ENCODE assay signal across 23 mouse cellular contexts in the genomic region with DNA sequence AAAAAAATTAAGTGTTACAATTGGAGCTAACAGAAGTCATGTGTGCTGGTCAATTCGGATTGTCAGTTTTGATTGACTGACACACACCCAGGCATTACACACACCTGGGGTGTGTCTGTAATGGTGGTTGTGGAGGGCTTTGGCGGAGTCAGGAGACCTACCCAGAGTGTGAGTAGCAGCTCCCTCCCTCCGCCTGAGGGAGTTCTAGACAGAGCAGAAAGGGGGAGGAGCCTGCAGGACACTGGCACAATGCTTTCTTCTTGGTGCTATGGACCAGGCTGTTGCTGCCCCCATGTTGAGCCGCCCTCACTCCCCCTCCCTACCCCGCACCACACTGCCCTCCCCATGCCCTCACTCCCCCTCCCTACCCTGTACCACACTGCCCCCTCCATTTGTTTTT. TPM values are rescaled to one million over a fixed set of nuclear protein-coding genes. Genes with fewer than 3 reads are reported as not detected.
A peak's percentile ranks its signal among the peaks of the same experiment; 100 is the strongest.
DNase-seq lines count a peak whose midpoint lies in the region; ATAC-seq and TF ChIP-seq lines count a peak whose summit lies in the region.
"Had no signal": no experiment of that assay in that cellular context is flagged by ENCODE, and none has a peak within 500 bp of the region (broad histone marks: within the 10 kb centered on the region; RNA-seq: fewer than 3 reads in every experiment).

No protein-coding gene starts in this region.

- TF ChIP-seq CTCF in lung, embryonic 14.5 days (IDR thresholded peaks at IDR 0.05; ENCODE audit: low read depth): no peak

- H3K4me3 ChIP-seq in kidney, embryonic 15.5 days (replicated peaks): no peak overlapping the region
- no peak overlapping the region for H3K4me3 ChIP-seq in lung, embryonic 14.5 days (ENCODE audit: low read depth, low read length)
- H3K4me3 ChIP-seq: embryonic facial prominence, embryonic 10.5 days; embryonic facial prominence, embryonic 15.5 days; forebrain, embryonic 13.5 days; liver, embryonic 15.5 days; midbrain, embryonic 12.5 days; neural tube, embryonic 15.5 days had no signal

- no peak overlapping the region for H3K4me2 ChIP-seq in kidney, embryonic 15.5 days
- H3K4me2 ChIP-seq in lung, embryonic 14.5 days: no peak overlapping the region
- H3K4me2 ChIP-seq: embryonic facial prominence, embryonic 15.5 days; forebrain, embryonic 13.5 days; liver, embryonic 15.5 days; midbrain, embryonic 12.5 days; neural tube, embryonic 15.5 days had no signal

- H3K27ac ChIP-seq in kidney, embryonic 15.5 days: no peak overlapping the region
- no peak overlapping the region for H3K27ac ChIP-seq in lung, embryonic 14.5 days (ENCODE audit: low read depth)
- H3K27ac ChIP-seq: embryonic facial prominence, embryonic 10.5 days; embryonic facial prominence, embryonic 15.5 days; forebrain, embryonic 13.5 days; liver, embryonic 15.5 days; midbrain, embryonic 12.5 days; neural tube, embryonic 15.5 days had no signal

- peak; percentile 56; the same call in 1 of the 2 replicates for ATAC-seq in kidney, embryonic 15.5 days (replicated peaks; ENCODE audit: low FRiP score)
- ATAC-seq in lung, embryonic 14.5 days (ENCODE audit: insufficient read depth): peak; percentile 26; the same call in 1 of the 2 replicates
- ATAC-seq: forebrain, embryonic 13.5 days; hindbrain, embryonic 16.5 days had no signal

- H3K9me3 ChIP-seq in kidney, embryonic 15.5 days (replicated peaks): no peaks in the 10 kb centered on the region
- H3K9me3 ChIP-seq in lung, embryonic 14.5 days (ENCODE audit: low read depth, low read length): no peaks in the 10 kb centered on the region
- H3K9me3 ChIP-seq: embryonic facial prominence, embryonic 10.5 days; embryonic facial prominence, embryonic 15.5 days; forebrain, embryonic 13.5 days; liver, embryonic 15.5 days; midbrain, embryonic 12.5 days; neural tube, embryonic 15.5 days had no signal

- intact Hi-C loops in heart, postnatal 10 days (cut with DNase I): no loop called here

- no peak overlapping the region for H3K9ac ChIP-seq in kidney, embryonic 15.5 days
- no peak overlapping the region for H3K9ac ChIP-seq in lung, embryonic 14.5 days
- H3K9ac ChIP-seq: embryonic facial prominence, embryonic 15.5 days; forebrain, embryonic 13.5 days; liver, embryonic 15.5 days; midbrain, embryonic 12.5 days; neural tube, embryonic 15.5 days had no signal

- 57% methylated on average over 5 of the region's 5 CpGs for whole genome bisulfite sequencing in kidney, embryonic 15.5 days
- 57% methylated on average over 5 of the region's 5 CpGs for WGBS in lung, embryonic 14.5 days

- no peaks in the 10 kb centered on the region for H3K36me3 ChIP-seq in kidney, embryonic 15.5 days
- H3K36me3 ChIP-seq in lung, embryonic 14.5 days (ENCODE audit: insufficient read depth): no peaks in the 10 kb centered on the region
- H3K36me3 ChIP-seq: embryonic facial prominence, embryonic 10.5 days; embryonic facial prominence, embryonic 15.5 days; liver, embryonic 15.5 days; midbrain, embryonic 12.5 days; neural tube, embryonic 15.5 days had no signal

- DNase-seq in kidney, adult 11 months: no peak
- DNase-seq in lung, embryonic 14.5 days: no peak
- no peak for DNase-seq in lung, postnatal 10 days
- peak; percentile 27 for DNase-seq in retina, postnatal 1 day
- no peak for DNase-seq in retina, embryonic 14.5 days (ENCODE audit: low spot score)
- no peak for DNase-seq in heart, postnatal 10 days
- DNase-seq: adrenal gland, postnatal 10 days; B cell, adult 2 months; cerebellum, adult 9-10 months; cerebellum, postnatal 36 days; gastrocnemius, postnatal 14 days; kidney, adult 9 months; liver; right cerebral cortex, adult 18-20 months; thymus, postnatal 4 days had no signal

- 0 out of 2 replicates have a peak, but pooled peaks cover 2% of the 10 kb centered on the region for H3K4me1 ChIP-seq in kidney, embryonic 15.5 days
- H3K4me1 ChIP-seq in lung, embryonic 14.5 days (ENCODE audit: insufficient read depth): no peaks in the 10 kb centered on the region; the same call in 1 of the 2 replicates
- H3K4me1 ChIP-seq: embryonic facial prominence, embryonic 15.5 days; forebrain, embryonic 13.5 days; liver, embryonic 15.5 days; neural tube, embryonic 15.5 days had no signal

- no peaks in the 10 kb centered on the region for H3K27me3 ChIP-seq in kidney, embryonic 15.5 days
- no peaks in the 10 kb centered on the region for H3K27me3 ChIP-seq in lung, embryonic 14.5 days (ENCODE audit: insufficient read depth, low read length)
- H3K27me3 ChIP-seq: embryonic facial prominence, embryonic 15.5 days; forebrain, embryonic 13.5 days; midbrain, embryonic 12.5 days; neural tube, embryonic 15.5 days had no signal

RNA-seq across cellular contexts. Expression of gene Cds1, which starts 25.6 kb away (rescaled TPM):
- polyA plus RNA-seq in kidney, embryonic 15.5 days (2015; fragmentation: Nextera tagmentation; extraction: Ambion mirVana): 10.9 and 11.8 TPM in 2 replicates
- polyA plus RNA-seq in lung, embryonic 14.5 days (2014; fragmentation: Nextera tagmentation; extraction: Ambion mirVana): 2.2 and 2.3 TPM in 2 replicates
- 1 to 10 TPM; 4.5 to 5.3 TPM for total RNA-seq in heart, postnatal 10 days (2021)
